Mouse (Mus musculus) skeletal muscle tissue, adult 2 months (tissue): ENCODE results near the gene Itpr1.

Experiments used
- DNase-seq: peaks from one replicate; pipeline ENCODE4 v3.0.0-alpha.2; 2012; ENCODE audit warnings: low read depth, low spot score

The Itpr1 gene

GRCm38 (mm10) chr6:108592636-108593035 lies 379.7 kb downstream of the Itpr1 start:
- DNase-seq: no peak

DNA sequence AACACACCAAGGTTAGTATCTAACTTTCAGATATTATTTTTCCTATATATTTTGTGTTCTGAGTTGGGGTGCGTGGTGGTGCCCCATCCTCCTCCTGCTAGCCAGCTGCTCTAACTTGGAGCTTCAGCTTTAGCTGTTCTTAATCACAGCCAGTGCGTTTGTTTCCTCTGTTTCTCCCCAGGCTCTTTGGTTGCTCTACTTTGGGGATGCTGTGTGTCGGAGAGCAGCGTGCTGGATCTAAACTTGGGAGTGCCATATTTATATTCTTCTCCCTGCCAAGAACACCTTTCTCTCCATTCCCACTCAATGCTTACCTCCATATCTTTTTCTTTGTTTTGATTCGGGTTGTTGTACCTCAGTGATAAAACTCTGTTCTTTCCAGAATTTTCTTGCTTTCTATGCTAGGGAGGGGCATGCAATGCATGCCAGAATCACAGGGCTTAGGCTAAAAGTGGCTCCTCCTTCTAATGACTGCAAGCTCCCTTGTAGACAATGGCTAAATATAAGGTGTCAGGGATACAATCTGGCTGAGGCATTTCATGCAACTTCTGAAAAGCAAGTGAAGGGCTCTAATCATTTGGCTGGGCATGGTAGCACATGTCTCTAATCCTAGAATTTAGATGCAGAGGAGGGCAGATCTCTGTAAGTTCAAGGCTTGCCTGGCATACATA lies 381.4 kb downstream of the Itpr1 start:
- DNase-seq: no peak

- no peak for DNase-seq
These were observed 385.8 kb downstream of the Itpr1 start for GRCm38 (mm10) chr6:108598691-108599090.

DNA sequence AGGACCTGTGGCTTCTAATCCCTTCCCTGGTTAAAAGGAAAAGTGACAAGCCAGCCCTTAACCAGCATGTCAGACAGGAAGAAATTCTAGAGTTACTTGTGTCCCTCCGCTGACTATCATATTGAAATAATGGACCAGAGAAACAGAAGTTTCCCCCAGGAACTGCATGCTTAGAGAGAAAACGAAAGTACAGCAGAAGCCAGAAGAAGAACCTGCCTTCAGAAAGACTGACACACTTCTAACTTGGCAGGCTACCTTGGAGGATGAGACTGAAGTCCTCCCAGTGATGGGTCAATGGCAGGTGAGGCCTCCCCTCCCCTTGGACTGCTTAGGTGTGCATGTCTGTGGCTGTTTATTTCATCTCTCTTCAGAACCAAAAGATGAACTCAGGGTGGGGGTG lies 386.4 kb downstream of the Itpr1 start:
- no peak for DNase-seq
